Mouse (Mus musculus): ENCODE measurements around the gene Irgc1. TPM values are rescaled to one million over a fixed set of nuclear protein-coding genes. Genes with fewer than 3 reads are reported as not detected.

Gene Irgc1
- polyA plus RNA-seq, 1 experiment from 2014 or later: not detected

DNA sequence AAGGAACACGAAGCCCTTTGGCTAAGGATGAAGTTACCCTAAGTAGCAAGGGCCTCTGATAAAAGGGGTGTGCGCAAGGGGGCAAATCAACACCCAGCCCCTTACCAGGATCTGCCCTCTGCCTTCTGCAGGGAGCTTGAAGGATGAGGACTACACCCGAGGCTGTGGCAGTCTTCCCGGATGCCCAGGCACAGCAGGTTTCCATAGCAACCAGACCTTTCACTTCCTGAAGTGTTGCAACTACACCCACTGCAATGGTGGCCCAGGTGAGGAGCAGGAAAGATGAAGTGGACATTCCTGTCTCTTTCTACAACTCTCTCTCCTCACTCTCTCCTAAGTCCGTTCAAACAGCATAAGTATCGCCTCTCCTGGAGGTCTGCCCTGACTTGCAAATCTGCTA lies 20.3 kb upstream of the Irgc1 start:
- TF ChIP-seq CTCF (IDR thresholded peaks at IDR 0.05; ENCODE audit: low read depth): no peak
- Histone ChIP-seq H3K27me3 (ENCODE audit: insufficient read depth, low read length) (no peaks in the 10 kb centered on the region), H3K4me3 (ENCODE audit: low read depth, low read length) (no peak overlapping the region), H3K4me1 (ENCODE audit: insufficient read depth) (no peaks in the 10 kb centered on the region), H3K4me2 (no peak overlapping the region), H3K9me3 (ENCODE audit: low read depth, low read length) (no peaks in the 10 kb centered on the region; the same call in 1 of the 2 replicates), H3K9ac (no peak overlapping the region), H3K27ac (ENCODE audit: low read depth) (no peak overlapping the region), H3K36me3 (ENCODE audit: insufficient read depth) (peaks cover 25% of the 10 kb centered on the region)
- WGBS: 72% methylated on average over 6 of the region's 6 CpGs
- ATAC-seq (ENCODE audit: insufficient read depth): no peak
- peak; percentile 43 for DNase-seq

DNA sequence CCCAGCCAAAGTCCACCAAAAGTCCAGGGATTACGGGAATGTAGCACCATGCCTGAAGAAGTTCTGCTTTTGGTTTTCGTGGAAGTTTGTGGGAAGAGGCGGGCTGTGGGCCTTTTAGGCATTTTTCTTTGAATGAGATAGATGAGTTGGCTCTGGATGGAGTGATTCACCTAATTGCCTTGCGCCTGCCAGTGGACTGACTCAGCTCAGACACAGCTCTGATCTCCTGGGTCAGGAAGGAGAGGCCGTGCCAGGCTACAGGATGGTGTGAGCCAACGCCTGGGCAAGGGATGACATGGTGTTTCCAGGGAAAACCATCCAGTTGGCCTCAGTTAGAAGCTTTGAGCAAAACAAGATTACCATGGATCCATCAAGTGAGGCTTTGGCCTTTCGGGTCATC lies 18.3 kb upstream of the Irgc1 start:
- Histone ChIP-seq H3K9ac (no peak overlapping the region), H3K36me3 (ENCODE audit: insufficient read depth) (peaks cover 27% of the 10 kb centered on the region), H3K9me3 (ENCODE audit: low read depth, low read length) (no peaks in the 10 kb centered on the region; the same call in 1 of the 2 replicates), H3K4me3 (ENCODE audit: low read depth, low read length) (no peak overlapping the region), H3K27ac (ENCODE audit: low read depth) (no peak overlapping the region), H3K27me3 (ENCODE audit: insufficient read depth, low read length) (no peaks in the 10 kb centered on the region), H3K4me2 (no peak overlapping the region), H3K4me1 (ENCODE audit: insufficient read depth) (no peaks in the 10 kb centered on the region)
- DNase-seq: no peak
- ATAC-seq (ENCODE audit: insufficient read depth): no peak
- no peak for TF ChIP-seq CTCF (IDR thresholded peaks at IDR 0.05; ENCODE audit: low read depth)
- WGBS: 89% methylated on average over 7 of the region's 7 CpGs

DNA sequence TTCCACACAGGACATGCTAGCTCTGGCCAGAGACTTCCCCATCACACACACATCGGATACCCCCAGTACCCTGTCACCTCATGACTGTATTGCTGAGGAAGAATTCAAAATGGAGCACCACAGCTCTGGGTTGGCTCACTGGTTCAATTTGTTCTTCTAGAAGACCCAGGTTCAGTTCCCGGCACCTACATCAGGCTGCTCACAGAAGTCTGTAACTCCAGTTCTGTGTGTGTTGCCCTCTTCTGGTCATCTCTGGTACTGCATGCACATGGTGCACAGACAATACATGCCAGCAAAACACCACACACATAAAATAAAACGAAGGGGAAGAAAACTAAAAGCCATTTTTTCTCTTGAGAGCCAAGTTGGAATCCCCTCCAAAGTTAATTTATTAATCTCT lies 17.0 kb upstream of the Irgc1 start:
- ATAC-seq (ENCODE audit: insufficient read depth): no peak
- peak; percentile 27 for DNase-seq
- 84% methylated on average over 3 of the region's 3 CpGs for WGBS
- Histone ChIP-seq H3K9me3 (ENCODE audit: low read depth, low read length) (no peaks in the 10 kb centered on the region; the same call in 1 of the 2 replicates), H3K9ac (no peak overlapping the region), H3K27me3 (ENCODE audit: insufficient read depth, low read length) (no peaks in the 10 kb centered on the region), H3K4me2 (no peak overlapping the region), H3K36me3 (ENCODE audit: insufficient read depth) (peaks cover 23% of the 10 kb centered on the region), H3K4me3 (ENCODE audit: low read depth, low read length) (no peak overlapping the region), H3K27ac (ENCODE audit: low read depth) (no peak overlapping the region), H3K4me1 (ENCODE audit: insufficient read depth) (no peaks in the 10 kb centered on the region; the same call in 1 of the 2 replicates)
- TF ChIP-seq CTCF (IDR thresholded peaks at IDR 0.05; ENCODE audit: low read depth): peak; percentile 60

DNA sequence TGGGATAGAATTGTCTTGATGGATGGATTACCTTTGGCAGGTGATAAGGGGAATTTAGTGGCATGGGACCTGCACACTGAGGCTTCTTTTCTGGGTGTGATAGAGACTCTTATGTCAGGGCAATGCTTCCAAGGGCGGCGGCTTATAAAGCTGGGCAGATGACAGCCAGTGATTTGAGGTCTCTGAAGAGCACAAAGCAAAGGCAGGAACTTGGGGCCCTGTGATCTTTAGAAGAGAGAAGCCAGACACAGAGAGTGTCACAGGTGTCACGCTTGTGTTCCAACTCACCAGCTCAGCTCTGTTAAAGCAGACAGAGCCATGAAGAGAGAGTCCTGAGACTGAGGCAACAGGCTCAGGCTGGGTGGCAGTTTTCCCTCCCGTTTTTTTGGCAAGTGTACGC lies 15.8 kb upstream of the Irgc1 start:
- H3K4me2 ChIP-seq: no peak overlapping the region
- H3K9ac ChIP-seq: no peak overlapping the region
- no peak overlapping the region for H3K27ac ChIP-seq (ENCODE audit: low read depth)
- DNase-seq (no peak), ATAC-seq (ENCODE audit: insufficient read depth) (no peak)
- WGBS: 84% methylated on average over 5 of the region's 5 CpGs
- no peak overlapping the region for H3K4me3 ChIP-seq (ENCODE audit: low read depth, low read length)
- peaks cover 22% of the 10 kb centered on the region for H3K36me3 ChIP-seq (ENCODE audit: insufficient read depth)
- TF ChIP-seq CTCF (IDR thresholded peaks at IDR 0.05; ENCODE audit: low read depth): no peak
- no peaks in the 10 kb centered on the region; the same call in 1 of the 2 replicates for H3K9me3 ChIP-seq (ENCODE audit: low read depth, low read length)
- H3K4me1 ChIP-seq (ENCODE audit: insufficient read depth): peaks cover 3% of the 10 kb centered on the region; the same call in 1 of the 2 replicates
- no peaks in the 10 kb centered on the region for H3K27me3 ChIP-seq (ENCODE audit: insufficient read depth, low read length)

DNA sequence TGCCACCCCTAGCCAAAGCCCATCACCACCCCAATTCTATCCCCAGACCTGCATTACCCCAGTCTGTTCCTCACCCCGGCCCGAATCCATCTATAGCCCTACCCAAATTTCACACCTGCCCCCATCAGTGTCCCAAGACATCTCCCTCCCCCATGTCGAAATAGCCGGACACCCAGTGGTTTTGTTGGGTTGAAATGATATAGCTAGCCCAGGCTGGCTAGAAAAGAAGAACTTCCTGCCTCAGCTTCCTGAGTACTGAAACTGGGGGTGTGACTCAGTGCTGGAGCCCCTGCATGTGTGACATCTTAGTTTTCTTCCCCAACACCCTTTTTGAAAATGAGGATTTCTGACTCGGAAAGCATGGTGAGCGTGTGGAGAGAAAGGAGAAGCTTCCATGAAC lies 14.7 kb upstream of the Irgc1 start:
- ATAC-seq (ENCODE audit: insufficient read depth) (no peak), DNase-seq (no peak)
- WGBS: 89% methylated on average over 6 of the region's 6 CpGs
- Histone ChIP-seq H3K9ac (no peak overlapping the region), H3K4me1 (ENCODE audit: insufficient read depth) (peaks cover 7% of the 10 kb centered on the region; the same call in 1 of the 2 replicates), H3K4me2 (no peak overlapping the region), H3K27me3 (ENCODE audit: insufficient read depth, low read length) (no peaks in the 10 kb centered on the region), H3K4me3 (ENCODE audit: low read depth, low read length) (no peak overlapping the region), H3K9me3 (ENCODE audit: low read depth, low read length) (no peaks in the 10 kb centered on the region), H3K36me3 (ENCODE audit: insufficient read depth) (peaks cover 12% of the 10 kb centered on the region; the same call in 1 of the 2 replicates), H3K27ac (ENCODE audit: low read depth) (no peak overlapping the region)
- no peak for TF ChIP-seq CTCF (IDR thresholded peaks at IDR 0.05; ENCODE audit: low read depth)

DNA sequence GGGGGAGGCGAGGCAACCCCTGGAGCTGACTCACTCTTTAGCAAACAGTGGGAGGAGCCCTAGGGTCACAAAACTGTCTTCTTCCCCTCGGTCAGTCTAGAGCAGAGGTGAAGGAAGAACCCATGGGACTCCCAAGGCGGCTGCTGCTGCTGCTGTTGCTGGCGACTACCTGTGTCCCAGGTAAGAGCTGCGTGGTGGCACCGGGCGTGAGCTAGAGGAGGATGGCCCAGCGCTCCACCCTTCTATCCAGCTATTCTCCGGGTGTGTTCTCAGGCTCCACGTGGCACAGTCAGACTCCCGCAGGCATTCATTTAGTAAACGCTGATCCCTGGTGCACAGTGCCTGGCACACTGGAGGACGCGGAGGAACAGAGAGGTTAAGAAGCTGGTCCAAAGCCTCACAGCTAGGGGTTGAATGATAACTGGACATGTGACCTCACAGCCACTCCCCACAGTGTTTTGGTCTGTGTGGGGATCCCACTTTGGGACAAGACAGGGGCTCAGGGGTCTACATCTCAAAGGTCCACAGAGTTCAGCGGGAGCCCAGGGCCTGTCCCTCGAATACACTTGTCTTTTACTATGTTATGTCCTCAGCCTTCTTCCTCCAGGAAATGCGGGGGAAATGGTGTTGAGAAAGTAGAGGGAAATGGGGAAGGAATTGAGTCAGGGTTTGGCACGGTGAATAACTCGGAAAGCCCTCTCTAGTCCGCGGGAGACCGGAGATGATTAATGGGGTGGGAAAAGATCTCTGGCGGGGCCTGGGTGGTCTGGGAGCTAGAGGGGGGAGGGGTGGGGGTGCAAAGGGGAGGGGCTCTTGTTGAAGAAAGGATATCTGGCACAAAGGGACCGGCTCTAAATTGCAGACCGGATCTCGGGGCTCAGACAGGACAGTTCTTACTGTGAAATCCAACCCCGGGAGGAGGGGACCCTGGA lies 10.6 kb upstream of the Irgc1 start, which contains the start of gene Plaur:
Gene Plaur, plus strand, starts transcription at position 97 of the 932 bp plus-strand sequence.
- Histone ChIP-seq H3K27me3 (ENCODE audit: insufficient read depth, low read length) (no peaks in the 10 kb centered on the region), H3K36me3 (ENCODE audit: insufficient read depth) (0 out of 2 replicates have a peak, but pooled peaks cover 5% of the 10 kb centered on the region), H3K4me1 (ENCODE audit: insufficient read depth) (peaks cover 18% of the 10 kb centered on the region; the same call in 1 of the 2 replicates), H3K4me3 (ENCODE audit: low read depth, low read length) (peak within 1 kb of the TSS; percentile 40), H3K4me2 (peak within 1 kb of the TSS; percentile 65), H3K9me3 (ENCODE audit: low read depth, low read length) (no peaks in the 10 kb centered on the region), H3K9ac (peak within 1 kb of the TSS; percentile 38), H3K27ac (ENCODE audit: low read depth) (peak within 1 kb of the TSS; percentile 81)
- TF ChIP-seq CTCF (IDR thresholded peaks at IDR 0.05; ENCODE audit: low read depth): no peak
- DNase-seq (peak; percentile 88), ATAC-seq (ENCODE audit: insufficient read depth) (peak; percentile 77)
- 1% methylated on average over 27 of the region's 27 CpGs for WGBS

Measured in lung, embryonic 14.5 days (tissue).